Comparison of ENCODE assay signal across 8 mouse cellular contexts in the genomic region with DNA sequence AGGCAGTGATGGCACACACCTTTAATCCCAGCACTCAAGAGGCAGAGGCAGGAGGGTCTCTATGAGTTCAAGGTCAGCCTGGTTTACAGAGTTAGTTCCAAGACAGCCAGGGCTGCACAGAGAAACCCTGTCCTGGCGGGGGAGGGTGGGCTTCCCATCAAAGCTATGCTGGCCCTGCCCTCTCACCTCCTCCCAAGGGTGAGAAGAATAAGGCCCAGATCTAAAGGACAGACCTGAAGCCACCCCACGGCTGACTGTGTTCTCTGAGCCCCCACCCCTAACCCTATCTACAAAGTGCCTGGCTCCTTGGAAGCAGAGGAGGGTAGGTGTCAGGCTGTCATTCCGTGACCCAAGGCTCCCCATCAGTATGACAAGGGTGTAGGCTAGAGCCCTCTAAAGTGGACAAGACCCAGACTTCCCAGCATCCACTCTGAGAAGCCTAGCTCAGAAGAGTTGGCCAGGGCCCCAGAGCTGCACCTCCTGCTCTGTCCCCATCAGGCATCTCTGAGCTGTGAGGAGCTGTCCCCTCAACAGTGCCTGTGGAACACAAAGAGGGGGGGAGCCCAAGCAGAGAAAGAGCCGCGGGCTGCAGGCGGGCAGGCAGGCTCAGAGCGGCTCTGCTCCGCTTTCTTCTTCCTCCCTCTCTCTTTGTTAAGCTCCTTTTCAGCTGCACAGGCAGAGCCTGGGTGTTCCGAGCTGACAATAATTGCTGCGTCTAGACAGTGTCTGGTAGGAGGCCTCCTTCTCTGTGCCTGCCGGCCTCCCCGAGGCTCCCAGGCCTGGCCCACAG.
DNase-seq lines count a peak whose midpoint lies in the region; ATAC-seq and TF ChIP-seq lines count a peak whose summit lies in the region.

No protein-coding gene starts in this region.

- no peak overlapping the region for H3K4me3 ChIP-seq in forebrain, embryonic 12.5 days (replicated peaks)
- no peak overlapping the region for H3K4me3 ChIP-seq in hindbrain, embryonic 15.5 days
- no peak overlapping the region for H3K4me3 ChIP-seq in limb, embryonic 14.5 days (replicated peaks; ENCODE audit: low read length)
- no peak overlapping the region for H3K4me3 ChIP-seq in stomach, embryonic 15.5 days (replicated peaks)

- H3K4me2 ChIP-seq in forebrain, embryonic 12.5 days, result peak overlapping the region; percentile 21; the same call in 1 of the 2 replicates
- H3K4me2 ChIP-seq in hindbrain, embryonic 15.5 days, result no peak overlapping the region
- H3K4me2 ChIP-seq in limb, embryonic 14.5 days (replicated peaks; ENCODE audit: low read depth, low read length, severe bottlenecking), result no peak overlapping the region
- H3K4me2 ChIP-seq in stomach, embryonic 15.5 days, result no peak overlapping the region

- H3K36me3 ChIP-seq in forebrain, embryonic 12.5 days (replicated peaks), result no peaks in the 10 kb centered on the region
- H3K36me3 ChIP-seq in hindbrain, embryonic 15.5 days, result no peaks in the 10 kb centered on the region
- no peaks in the 10 kb centered on the region for H3K36me3 ChIP-seq in limb, embryonic 14.5 days (ENCODE audit: control insufficient read depth, insufficient read depth, low read length)
- H3K36me3 ChIP-seq in stomach, embryonic 15.5 days, result no peaks in the 10 kb centered on the region

- H3K9me3 ChIP-seq in forebrain, embryonic 12.5 days, result no peaks in the 10 kb centered on the region
- H3K9me3 ChIP-seq in hindbrain, embryonic 15.5 days, result no peaks in the 10 kb centered on the region
- H3K9me3 ChIP-seq in limb, embryonic 14.5 days (ENCODE audit: control insufficient read depth, low read length), result no peaks in the 10 kb centered on the region
- H3K9me3 ChIP-seq in stomach, embryonic 15.5 days, result no peaks in the 10 kb centered on the region

- peak overlapping the region; percentile 100 for H3K27ac ChIP-seq in forebrain, embryonic 12.5 days
- H3K27ac ChIP-seq in hindbrain, embryonic 15.5 days (replicated peaks), result peak overlapping the region; percentile 97
- peak overlapping the region; percentile 97 for H3K27ac ChIP-seq in limb, embryonic 14.5 days (replicated peaks; ENCODE audit: low read depth, low read length)
- H3K27ac ChIP-seq in stomach, embryonic 15.5 days, result peak overlapping the region; percentile 98

- no peaks in the 10 kb centered on the region for H3K27me3 ChIP-seq in forebrain, embryonic 12.5 days
- H3K27me3 ChIP-seq in hindbrain, embryonic 15.5 days, result no peaks in the 10 kb centered on the region
- H3K27me3 ChIP-seq in limb, embryonic 14.5 days (ENCODE audit: control insufficient read depth, insufficient read depth, low read length), result no peaks in the 10 kb centered on the region
- no peaks in the 10 kb centered on the region for H3K27me3 ChIP-seq in stomach, embryonic 15.5 days (replicated peaks)

- DNase-seq in layer of hippocampus, adult 9-11 months, result peak; percentile 79
- no peak for DNase-seq in layer of hippocampus, adult 11-12 months (ENCODE audit: low spot score)
- peak; percentile 70 for DNase-seq in limb, embryonic 14.5 days (ENCODE audit: low spot score)
- DNase-seq in yolk sac, embryonic 10.5 days (ENCODE audit: low spot score), result no peak

- H3K4me1 ChIP-seq in forebrain, embryonic 12.5 days, result peaks cover 97% of the 10 kb centered on the region
- H3K4me1 ChIP-seq in hindbrain, embryonic 15.5 days (replicated peaks), result peaks cover 90% of the 10 kb centered on the region
- peaks cover 83% of the 10 kb centered on the region for H3K4me1 ChIP-seq in limb, embryonic 14.5 days (ENCODE audit: control insufficient read depth, insufficient read depth, low read length)
- peaks cover 83% of the 10 kb centered on the region for H3K4me1 ChIP-seq in stomach, embryonic 15.5 days

- 6% methylated on average over 12 of the region's 12 CpGs for WGBS in forebrain, embryonic 12.5 days
- WGBS in hindbrain, embryonic 15.5 days, result 8% methylated on average over 12 of the region's 12 CpGs
- 14% methylated on average over 12 of the region's 12 CpGs for WGBS in limb, embryonic 14.5 days
- WGBS in stomach, embryonic 15.5 days, result 23% methylated on average over 12 of the region's 12 CpGs

- 0 out of 2 replicates have a peak, but pooled peaks have one; percentile 3 for ATAC-seq in cerebellum, adult (ENCODE audit: insufficient number of reproducible peaks, low FRiP score, low TSS enrichment)
- ATAC-seq in forebrain, embryonic 12.5 days (ENCODE audit: low FRiP score), result peak; percentile 81
- ATAC-seq in hindbrain, embryonic 15.5 days (ENCODE audit: low FRiP score, low read depth), result peak; percentile 66
- ATAC-seq in limb, embryonic 14.5 days (ENCODE audit: low FRiP score, low read depth), result peak; percentile 14; the same call in 1 of the 2 replicates
- ATAC-seq in stomach, embryonic 15.5 days (ENCODE audit: insufficient read depth, low FRiP score, low read depth), result peak; percentile 7; the same call in 1 of the 2 replicates

- TF ChIP-seq POLR2A in limb, embryonic 14.5 days (IDR thresholded peaks at IDR 0.05; ENCODE audit: borderline replicate concordance, extremely low read depth, insufficient read depth, insufficient read length), result no peak

- peak overlapping the region; percentile 82 for H3K9ac ChIP-seq in forebrain, embryonic 12.5 days
- H3K9ac ChIP-seq in hindbrain, embryonic 15.5 days, result peak overlapping the region; percentile 21
- peak overlapping the region; percentile 34 for H3K9ac ChIP-seq in limb, embryonic 14.5 days (ENCODE audit: low read depth, low read length, severe bottlenecking)
- H3K9ac ChIP-seq in stomach, embryonic 15.5 days, result no peak overlapping the region

Comparison
In these comparisons a context has a peak if more than half of its experiments do, and no peak if none do; other contexts are left out.
1. DNase-seq: peak in layer of hippocampus, adult 9-11 months (single experiment) and limb, embryonic 14.5 days (single experiment); none in layer of hippocampus, adult 11-12 months (single experiment) and yolk sac, embryonic 10.5 days (single experiment).
2. ATAC-seq: peak in every context shown above with its lines; median percentile 81 in forebrain, embryonic 12.5 days; 66 in hindbrain, embryonic 15.5 days; 14 in limb, embryonic 14.5 days; 7 in stomach, embryonic 15.5 days; 3 in cerebellum, adult.
3. Peak in every context shown above with its lines, with median percentiles within 50 percentile points of each other: H3K27ac ChIP-seq.